Mouse (Mus musculus): ENCODE measurements at regions not wholly inside any gene's neighbourhood (a gene's known extent, or its start where the extent isn't known, plus 50 kb on each side); places are given as distances from the start of the nearest gene placed in this dataset.

GRCm38 (mm10) chr15:59754906-59755305, 261.5 kb downstream of the 4933412E24Rik start:
- TF ChIP-seq POLR2A (IDR thresholded peaks at IDR 0.05; ENCODE audit: insufficient read depth, low read length) (no peak), EP300 (IDR thresholded peaks at IDR 0.05; ENCODE audit: insufficient read depth, low read depth, low read length) (no peak), CTCF (IDR thresholded peaks at IDR 0.05; ENCODE audit: low read depth, low read length) (no peak)

DNA sequence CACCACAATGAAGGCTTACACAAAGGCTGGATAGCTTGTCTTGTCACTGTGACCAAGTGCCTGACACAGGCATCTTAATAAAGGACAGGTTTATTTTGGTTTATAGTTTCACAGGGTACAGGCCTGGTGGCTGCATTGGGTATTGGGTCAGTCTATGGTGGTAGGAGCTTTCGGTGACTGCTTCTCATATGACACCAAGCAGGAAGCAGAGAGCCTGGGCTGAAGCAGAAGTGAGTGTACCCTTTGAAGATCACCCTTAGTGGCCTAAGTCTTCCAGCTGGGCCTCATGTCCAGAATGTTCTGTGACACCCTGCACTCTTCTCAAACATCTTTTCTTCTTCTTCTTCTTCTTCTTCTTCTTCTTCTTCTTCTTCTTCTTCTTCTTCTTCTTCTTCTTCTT, 264.1 kb downstream of the 4933412E24Rik start:
- Histone ChIP-seq H3K4me1 (ENCODE audit: control insufficient read depth, insufficient read depth, low read length) (no peaks in the 10 kb centered on the region), H3K27ac (ENCODE audit: insufficient read depth, low read length) (no peak overlapping the region), H3K36me3 (ENCODE audit: control insufficient read depth, insufficient read depth, low read length, poor library complexity, severe bottlenecking) (no peaks in the 10 kb centered on the region)

More at GRCm38 (mm10) chr15:59754906-59755305, 261.5 kb downstream of the 4933412E24Rik start:
- no peaks in the 10 kb centered on the region for H3K9me3 ChIP-seq (replicated peaks; ENCODE audit: control insufficient read depth, insufficient read depth, low read length, poor library complexity, severe bottlenecking)
- no peaks in the 10 kb centered on the region for H3K27me3 ChIP-seq (ENCODE audit: control insufficient read depth, insufficient read depth, low read length, poor library complexity, severe bottlenecking)
- H3K27ac ChIP-seq (ENCODE audit: insufficient read depth, low read length), result no peak overlapping the region
- no peaks in the 10 kb centered on the region for H3K4me1 ChIP-seq (ENCODE audit: control insufficient read depth, insufficient read depth, low read length)
- H3K9ac ChIP-seq (ENCODE audit: low read depth, poor library complexity, severe bottlenecking), result no peak overlapping the region
- no peak overlapping the region for H3K4me3 ChIP-seq (ENCODE audit: low read depth, low read length)
- H3K36me3 ChIP-seq (ENCODE audit: control insufficient read depth, insufficient read depth, low read length, poor library complexity, severe bottlenecking), result no peaks in the 10 kb centered on the region

GRCm38 (mm10) chr15:59746290-59746689, 270.1 kb downstream of the 4933412E24Rik start:
- Histone ChIP-seq H3K4me3 (ENCODE audit: low read depth, low read length) (no peak overlapping the region), H3K27ac (ENCODE audit: insufficient read depth, low read length) (no peak overlapping the region), H3K27me3 (ENCODE audit: control insufficient read depth, insufficient read depth, low read length, poor library complexity, severe bottlenecking) (no peaks in the 10 kb centered on the region), H3K9ac (ENCODE audit: low read depth, poor library complexity, severe bottlenecking) (no peak overlapping the region), H3K4me1 (ENCODE audit: control insufficient read depth, insufficient read depth, low read length) (peaks cover 1% of the 10 kb centered on the region), H3K9me3 (replicated peaks; ENCODE audit: control insufficient read depth, insufficient read depth, low read length, poor library complexity, severe bottlenecking) (no peaks in the 10 kb centered on the region), H3K36me3 (ENCODE audit: control insufficient read depth, insufficient read depth, low read length, poor library complexity, severe bottlenecking) (no peaks in the 10 kb centered on the region)
- TF ChIP-seq EP300 (IDR thresholded peaks at IDR 0.05; ENCODE audit: insufficient read depth, low read depth, low read length) (no peak), POLR2A (IDR thresholded peaks at IDR 0.05; ENCODE audit: insufficient read depth, low read length) (no peak), CTCF (IDR thresholded peaks at IDR 0.05; ENCODE audit: low read depth, low read length) (no peak)

More for the DNA sequence above, 264.1 kb downstream of the 4933412E24Rik start:
- Histone ChIP-seq H3K9ac (ENCODE audit: low read depth, poor library complexity, severe bottlenecking) (no peak overlapping the region), H3K9me3 (replicated peaks; ENCODE audit: control insufficient read depth, insufficient read depth, low read length, poor library complexity, severe bottlenecking) (no peaks in the 10 kb centered on the region), H3K4me3 (ENCODE audit: low read depth, low read length) (no peak overlapping the region), H3K27me3 (ENCODE audit: control insufficient read depth, insufficient read depth, low read length, poor library complexity, severe bottlenecking) (no peaks in the 10 kb centered on the region)
- TF ChIP-seq EP300 (IDR thresholded peaks at IDR 0.05; ENCODE audit: insufficient read depth, low read depth, low read length), result no peak
- no peak for TF ChIP-seq POLR2A (IDR thresholded peaks at IDR 0.05; ENCODE audit: insufficient read depth, low read length)
- TF ChIP-seq CTCF (IDR thresholded peaks at IDR 0.05; ENCODE audit: low read depth, low read length), result no peak

GRCm38 (mm10) chr15:59744411-59744931, 271.9 kb downstream of the 4933412E24Rik start:
- Histone ChIP-seq H3K27ac (ENCODE audit: insufficient read depth, low read length) (no peak overlapping the region), H3K36me3 (ENCODE audit: control insufficient read depth, insufficient read depth, low read length, poor library complexity, severe bottlenecking) (no peaks in the 10 kb centered on the region), H3K4me1 (ENCODE audit: control insufficient read depth, insufficient read depth, low read length) (peaks cover 1% of the 10 kb centered on the region), H3K4me3 (ENCODE audit: low read depth, low read length) (no peak overlapping the region), H3K9ac (ENCODE audit: low read depth, poor library complexity, severe bottlenecking) (no peak overlapping the region), H3K9me3 (replicated peaks; ENCODE audit: control insufficient read depth, insufficient read depth, low read length, poor library complexity, severe bottlenecking) (no peaks in the 10 kb centered on the region), H3K27me3 (ENCODE audit: control insufficient read depth, insufficient read depth, low read length, poor library complexity, severe bottlenecking) (no peaks in the 10 kb centered on the region)
- TF ChIP-seq POLR2A (IDR thresholded peaks at IDR 0.05; ENCODE audit: insufficient read depth, low read length) (no peak), EP300 (IDR thresholded peaks at IDR 0.05; ENCODE audit: insufficient read depth, low read depth, low read length) (no peak), CTCF (IDR thresholded peaks at IDR 0.05; ENCODE audit: low read depth, low read length) (no peak)

GRCm38 (mm10) chr15:59739197-59739596, 277.2 kb downstream of the 4933412E24Rik start:
- Histone ChIP-seq H3K4me3 (ENCODE audit: low read depth, low read length) (no peak overlapping the region), H3K9me3 (replicated peaks; ENCODE audit: control insufficient read depth, insufficient read depth, low read length, poor library complexity, severe bottlenecking) (no peaks in the 10 kb centered on the region), H3K27me3 (ENCODE audit: control insufficient read depth, insufficient read depth, low read length, poor library complexity, severe bottlenecking) (no peaks in the 10 kb centered on the region), H3K9ac (ENCODE audit: low read depth, poor library complexity, severe bottlenecking) (no peak overlapping the region), H3K36me3 (ENCODE audit: control insufficient read depth, insufficient read depth, low read length, poor library complexity, severe bottlenecking) (no peaks in the 10 kb centered on the region), H3K27ac (ENCODE audit: insufficient read depth, low read length) (no peak overlapping the region), H3K4me1 (ENCODE audit: control insufficient read depth, insufficient read depth, low read length) (no peaks in the 10 kb centered on the region)
- TF ChIP-seq CTCF (IDR thresholded peaks at IDR 0.05; ENCODE audit: low read depth, low read length), result no peak
- no peak for TF ChIP-seq EP300 (IDR thresholded peaks at IDR 0.05; ENCODE audit: insufficient read depth, low read depth, low read length)
- no peak for TF ChIP-seq POLR2A (IDR thresholded peaks at IDR 0.05; ENCODE audit: insufficient read depth, low read length)

- H3K4me1 ChIP-seq (ENCODE audit: control insufficient read depth, insufficient read depth, low read length), result no peaks in the 10 kb centered on the region
- no peaks in the 10 kb centered on the region for H3K36me3 ChIP-seq (ENCODE audit: control insufficient read depth, insufficient read depth, low read length, poor library complexity, severe bottlenecking)
- H3K27me3 ChIP-seq (ENCODE audit: control insufficient read depth, insufficient read depth, low read length, poor library complexity, severe bottlenecking), result no peaks in the 10 kb centered on the region
- no peak for TF ChIP-seq EP300 (IDR thresholded peaks at IDR 0.05; ENCODE audit: insufficient read depth, low read depth, low read length)
- no peak for TF ChIP-seq POLR2A (IDR thresholded peaks at IDR 0.05; ENCODE audit: insufficient read depth, low read length)
- no peak for TF ChIP-seq CTCF (IDR thresholded peaks at IDR 0.05; ENCODE audit: low read depth, low read length)
- H3K4me3 ChIP-seq (ENCODE audit: low read depth, low read length), result no peak overlapping the region
- no peaks in the 10 kb centered on the region for H3K9me3 ChIP-seq (replicated peaks; ENCODE audit: control insufficient read depth, insufficient read depth, low read length, poor library complexity, severe bottlenecking)
- H3K9ac ChIP-seq (ENCODE audit: low read depth, poor library complexity, severe bottlenecking), result no peak overlapping the region
- no peak overlapping the region for H3K27ac ChIP-seq (ENCODE audit: insufficient read depth, low read length)
Observed at GRCm38 (mm10) chr15:59737247-59737646, 279.2 kb downstream of the 4933412E24Rik start.

Measured in ES-Bruce4 (cell line).